19 mouse cellular contexts compared by ENCODE assay signal in genomic region chr10:123346301-123346700, GRCm38 (mm10).
"Had no signal": no experiment of that assay in that cellular context is flagged by ENCODE, and none has a peak within 500 bp of the region (broad histone marks: within the 10 kb centered on the region; RNA-seq: fewer than 3 reads in every experiment).

No protein-coding gene starts in this region.

- H3K36me3 ChIP-seq: midbrain, embryonic 10.5 days; midbrain, embryonic 12.5 days; neural tube, embryonic 13.5 days; neural tube, embryonic 15.5 days had no signal

- H3K27me3 ChIP-seq: midbrain, embryonic 12.5 days; neural tube, embryonic 13.5 days; neural tube, embryonic 15.5 days had no signal

- H3K4me2 ChIP-seq: lung, embryonic 14.5 days; midbrain, embryonic 12.5 days; neural tube, embryonic 13.5 days; neural tube, embryonic 15.5 days had no signal

- DNase-seq: lung, adult 18-20 months; lung, embryonic 14.5 days; lung, postnatal 10 days; lung, postnatal 4 days; midbrain, embryonic 14.5 days; retina, postnatal 1 day; right cerebral cortex, adult 18-20 months; right cerebral cortex, postnatal 25 days; right cerebral cortex, postnatal 4 days; spleen, adult 18-20 months; thymus, adult 18-20 months; thymus, postnatal 14 days; thymus, postnatal 36 days had no signal

- H3K9ac ChIP-seq: lung, embryonic 14.5 days; midbrain, embryonic 12.5 days; neural tube, embryonic 13.5 days; neural tube, embryonic 15.5 days had no signal

- H3K4me1 ChIP-seq: midbrain, embryonic 10.5 days; midbrain, embryonic 12.5 days; neural tube, embryonic 15.5 days had no signal

- ATAC-seq: midbrain, embryonic 16.5 days had no signal

- H3K9me3 ChIP-seq: midbrain, embryonic 10.5 days; midbrain, embryonic 12.5 days; neural tube, embryonic 13.5 days; neural tube, embryonic 15.5 days had no signal

- H3K27ac ChIP-seq: midbrain, embryonic 10.5 days; midbrain, embryonic 12.5 days; neural tube, embryonic 13.5 days; neural tube, embryonic 15.5 days had no signal

- H3K4me3 ChIP-seq: midbrain, embryonic 10.5 days; midbrain, embryonic 12.5 days; myocyte; neural tube, embryonic 13.5 days; neural tube, embryonic 15.5 days had no signal
